Mouse (Mus musculus) bone marrow, adult 2 months (tissue): ENCODE results near the gene Crybg2.

Experiments used
- CTCF ChIP-seq: fragments of 200-500 bp; IDR thresholded peaks from 2 replicates; pipeline ENCODE4 v1.5.1; 2011; ENCODE audit warnings: low read length, control low read depth; ENCODE audit not compliant: control insufficient read depth, insufficient read depth
- POLR2A ChIP-seq: fragments of 200-500 bp; IDR thresholded peaks from 2 replicates; pipeline ENCODE4 v1.6.1; 2011; ENCODE audit warnings: low read depth, mild to moderate bottlenecking, control low read depth, low read length, borderline replicate concordance; ENCODE audit not compliant: control insufficient read depth

- TF ChIP-seq CTCF (peak; percentile 71), POLR2A (peak; percentile 45; the same call in 1 of the 2 replicates)
Measured at GRCm38 (mm10) chr4:134119644-134120043, 59.0 kb downstream of the Crybg2 start.
